Mouse (Mus musculus): ENCODE results near the gene Sin3a.

The Sin3a gene

DNA sequence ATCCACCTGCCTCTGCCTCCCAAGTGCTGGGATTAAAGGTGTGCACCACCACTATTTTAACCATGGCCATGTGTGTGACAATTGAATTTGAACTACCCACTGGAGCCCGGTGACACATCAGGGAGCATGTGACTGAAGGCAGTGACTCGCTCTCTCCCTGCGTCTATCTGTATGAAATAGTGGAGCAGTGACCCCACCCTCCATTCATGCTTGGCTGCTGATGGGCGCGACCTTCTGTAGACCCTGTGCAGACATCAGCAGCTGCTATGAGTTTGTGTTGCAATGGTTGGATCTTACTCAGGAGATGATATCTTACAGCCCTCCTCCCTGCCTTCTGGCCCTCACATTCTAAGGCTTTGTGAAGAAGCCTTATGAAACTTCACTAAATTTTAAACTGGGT, 96.6 kb downstream of the Sin3a start:
- no peak for DNase-seq (ENCODE audit: low read depth)

Data from c-Kit-positive CD71-positive TER-119-negative erythroid progenitor cells, embryonic 14.5 days (primary cell).